Mouse (Mus musculus) intestine, embryonic 14.5 days (tissue): ENCODE data around the gene Zbtb20. TPM values are rescaled to one million over a fixed set of nuclear protein-coding genes. Genes with fewer than 3 reads are reported as not detected.

Experiments
- ATAC-seq: fragments of 200-750 bp; cut with Nextera tagmentation; replicated peaks from 2 replicates; pipeline ENCODE4 v1.8.0; 2017; ENCODE audit warnings: low read depth, moderate number of reproducible peaks, moderate TSS enrichment, moderate library complexity; ENCODE audit not compliant: low FRiP score, low TSS enrichment
- DNase-seq: peaks from one replicate; pipeline ENCODE4 v3.0.0-alpha.2; 2018; ENCODE audit warnings: low spot score
- H3K27ac ChIP-seq: fragments of 300-500 bp; sonication (generic); 2 replicates; pipeline ENCODE4 v1.5.1; 2014; ENCODE audit warnings: low read depth, mild to moderate bottlenecking, control low read depth
- H3K27me3 ChIP-seq: fragments of 300-500 bp; sonication (generic); replicated peaks from 2 replicates; pipeline ENCODE4 v1.6.1; 2014; ENCODE audit warnings: low read length, control low read depth; ENCODE audit not compliant: control insufficient read depth, insufficient read depth
- H3K36me3 ChIP-seq: fragments of 300-500 bp; sonication (generic); 2 replicates; pipeline ENCODE4 v1.6.1; 2014; ENCODE audit warnings: low read length, control low read depth; ENCODE audit not compliant: control insufficient read depth, insufficient read depth
- H3K4me1 ChIP-seq: fragments of 300-500 bp; sonication (generic); replicated peaks from 2 replicates; pipeline ENCODE4 v1.6.1; 2014; ENCODE audit warnings: low read length, control low read depth, mixed read lengths; ENCODE audit not compliant: control insufficient read depth, insufficient read depth
- H3K4me2 ChIP-seq: fragments of 300-500 bp; sonication (generic); 2 replicates; pipeline ENCODE4 v1.6.1; 2014; ENCODE audit warnings: low read length
- H3K4me3 ChIP-seq: fragments of 300-500 bp; sonication (generic); 2 replicates; pipeline ENCODE4 v1.5.1; 2014; ENCODE audit warnings: low read depth, low read length, control low read depth, mixed read lengths
- H3K9ac ChIP-seq: fragments of 300-500 bp; sonication (generic); 2 replicates; pipeline ENCODE4 v1.6.1; 2014; ENCODE audit warnings: mild to moderate bottlenecking, low read length
- H3K9me3 ChIP-seq: fragments of 300-500 bp; sonication (generic); 2 replicates; pipeline ENCODE4 v1.6.1; 2016; ENCODE audit warnings: low read length, control low read depth; ENCODE audit not compliant: control insufficient read depth
- WGBS: fragments of 180-500 bp; shearing (Covaris S2); extraction: QIAGEN DNeasy Blood & Tissue Kit; methylation state at CpG from one replicate; pipeline ENCODE4 v1.1.7; 2014; 5-methylcytosine and 5-hydroxymethylcytosine counted together
- polyA plus RNA-seq: library from polyadenylated mRNA; unstranded; fragments of >200 nt; fragmentation: Nextera tagmentation; extraction: Ambion mirVana; gene quantifications from 2 replicates; pipeline ENCODE4 v1.2.1, GENCODE M21; 2014

Zbtb20 gene
- polyA plus RNA-seq, 1 experiment from 2014 or later: 27.3 TPM

DNA sequence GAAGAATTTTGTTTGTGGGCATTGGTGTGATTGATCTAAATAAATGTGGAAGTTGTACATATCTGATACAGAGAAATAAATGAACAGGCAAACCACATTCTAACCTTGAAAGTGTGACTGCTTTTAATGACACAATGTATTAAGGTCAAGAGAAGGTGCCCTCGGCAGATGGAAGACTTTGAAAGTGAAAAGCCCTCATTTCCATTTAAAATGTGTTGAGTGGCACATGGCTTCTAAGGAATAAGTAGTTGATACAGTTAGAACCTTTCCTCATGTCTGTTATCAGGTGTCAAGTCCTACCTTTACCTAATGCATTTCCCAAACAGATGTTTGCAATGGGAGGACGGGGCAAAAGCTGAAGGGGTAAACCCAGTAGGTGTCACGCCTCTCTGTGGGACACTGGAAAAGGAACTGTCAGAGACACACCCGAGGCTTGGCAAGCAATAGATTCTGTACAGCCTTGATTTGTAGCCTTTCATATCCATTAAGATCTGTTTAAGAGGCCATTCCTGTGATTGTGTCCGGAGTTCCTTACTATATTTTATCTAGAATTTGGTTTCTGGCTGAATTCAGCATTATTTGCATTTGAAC, 510.0 kb downstream of the Zbtb20 start:
- H3K36me3 ChIP-seq: no peaks in the 10 kb centered on the region
- no peak for ATAC-seq
- no peaks in the 10 kb centered on the region for H3K9me3 ChIP-seq
- no peaks in the 10 kb centered on the region for H3K27me3 ChIP-seq
- H3K9ac ChIP-seq: no peak overlapping the region
- WGBS: 70% methylated on average over 5 of the region's 5 CpGs
- no peak overlapping the region for H3K4me3 ChIP-seq
- no peaks in the 10 kb centered on the region for H3K4me1 ChIP-seq
- H3K4me2 ChIP-seq: no peak overlapping the region
- no peak overlapping the region for H3K27ac ChIP-seq
- DNase-seq: peak; percentile 32

DNA sequence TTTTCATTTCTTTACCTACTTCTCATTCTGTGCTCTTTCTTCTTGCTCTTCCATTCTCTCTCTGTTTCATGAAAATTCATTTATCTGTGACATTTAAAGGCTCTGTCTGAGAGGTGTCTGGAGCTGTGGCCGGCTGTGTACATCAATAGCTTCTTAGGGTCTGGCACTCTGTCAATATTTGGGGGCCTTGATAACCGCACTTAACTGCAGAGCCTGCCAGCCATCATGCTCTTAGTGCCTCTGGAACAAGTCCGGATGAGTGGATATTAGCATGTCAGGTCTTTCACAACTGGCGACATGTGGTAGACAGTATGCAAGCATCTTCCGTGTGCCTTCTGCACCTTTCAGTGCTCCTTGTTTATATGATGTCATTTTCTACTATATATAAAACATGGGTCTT, 510.7 kb downstream of the Zbtb20 start:
- peak; percentile 7 for DNase-seq
- Histone ChIP-seq H3K36me3 (no peaks in the 10 kb centered on the region), H3K9me3 (no peaks in the 10 kb centered on the region), H3K27me3 (no peaks in the 10 kb centered on the region), H3K4me1 (no peaks in the 10 kb centered on the region), H3K27ac (no peak overlapping the region), H3K9ac (no peak overlapping the region), H3K4me3 (no peak overlapping the region), H3K4me2 (no peak overlapping the region)
- WGBS: 42% methylated on average over 5 of the region's 5 CpGs
- no peak for ATAC-seq

DNA sequence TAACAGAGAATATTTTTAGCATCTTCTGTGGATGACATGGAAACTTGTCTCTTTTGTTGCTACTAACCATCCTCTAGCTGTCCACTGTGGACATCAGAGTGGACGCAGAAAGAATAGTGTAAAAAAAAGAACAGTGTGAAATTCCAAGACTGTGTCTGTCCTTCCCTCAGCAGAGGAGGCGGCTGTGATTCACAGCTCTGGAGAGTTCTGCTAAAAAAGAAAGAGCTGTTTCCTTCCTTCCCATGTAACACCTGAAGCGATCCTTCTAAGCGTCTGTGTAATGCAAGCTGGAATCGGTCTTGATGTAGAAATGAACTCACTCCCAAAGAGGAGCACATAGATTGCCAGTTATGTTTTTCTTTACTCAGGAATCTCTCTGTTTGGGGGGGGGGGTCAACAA, 512.7 kb downstream of the Zbtb20 start:
- Histone ChIP-seq H3K9me3 (no peaks in the 10 kb centered on the region), H3K4me1 (no peaks in the 10 kb centered on the region), H3K9ac (no peak overlapping the region), H3K27me3 (no peaks in the 10 kb centered on the region), H3K27ac (no peak overlapping the region), H3K4me2 (no peak overlapping the region), H3K4me3 (no peak overlapping the region), H3K36me3 (no peaks in the 10 kb centered on the region)
- no peak for DNase-seq
- no peak for ATAC-seq
- 90% methylated on average over 5 of the region's 5 CpGs for WGBS

DNA sequence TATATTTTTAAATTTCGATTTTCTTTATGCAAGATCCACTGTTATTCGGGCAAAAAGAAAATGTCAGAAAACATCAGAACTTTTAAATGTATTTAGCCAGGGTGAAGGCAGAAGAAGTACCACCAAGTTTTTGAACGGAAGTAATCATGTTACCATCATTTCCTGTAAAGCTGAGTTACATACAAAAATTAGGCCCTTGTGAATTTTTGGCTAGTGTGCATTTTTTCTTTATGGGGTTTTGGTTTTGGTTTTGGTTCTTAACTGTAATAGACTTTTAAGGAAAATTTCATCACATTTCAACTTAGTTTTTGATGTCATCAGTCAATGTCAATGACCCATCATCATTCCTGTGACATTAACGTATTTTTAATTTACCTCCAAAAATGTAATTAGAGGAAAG, 514.7 kb downstream of the Zbtb20 start:
- WGBS: 95% methylated on average over 4 of the region's 4 CpGs

DNA sequence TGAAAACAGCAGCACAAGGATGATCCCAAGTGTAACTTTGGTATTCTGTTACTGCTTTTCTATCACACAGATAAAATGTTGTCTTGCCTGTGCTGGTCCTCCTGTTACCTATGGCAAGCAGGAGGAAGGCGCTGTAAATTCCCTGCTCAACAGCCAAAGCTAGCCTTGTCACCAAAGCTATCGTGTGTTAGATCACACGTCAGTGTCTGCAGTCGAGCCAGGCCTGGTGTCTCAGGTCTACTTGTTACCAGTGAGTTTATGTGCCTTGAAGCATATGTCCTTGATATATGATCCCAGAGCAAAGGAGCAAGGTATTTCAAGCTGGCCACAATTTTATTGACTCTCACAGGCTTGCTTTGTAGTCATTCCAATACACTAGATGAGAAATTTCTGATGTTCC, 517.7 kb downstream of the Zbtb20 start:
- H3K4me2 ChIP-seq: no peak overlapping the region
- no peak overlapping the region for H3K27ac ChIP-seq
- WGBS: 72% methylated on average over 4 of the region's 4 CpGs
- H3K9ac ChIP-seq: no peak overlapping the region
- no peak for DNase-seq
- H3K27me3 ChIP-seq: no peaks in the 10 kb centered on the region
- no peaks in the 10 kb centered on the region for H3K36me3 ChIP-seq
- no peak for ATAC-seq
- no peaks in the 10 kb centered on the region for H3K4me1 ChIP-seq
- no peak overlapping the region for H3K4me3 ChIP-seq
- no peaks in the 10 kb centered on the region for H3K9me3 ChIP-seq

More for the DNA sequence above, 514.7 kb downstream of the Zbtb20 start:
- Histone ChIP-seq H3K4me3 (no peak overlapping the region), H3K27ac (no peak overlapping the region), H3K27me3 (no peaks in the 10 kb centered on the region), H3K4me2 (no peak overlapping the region), H3K36me3 (no peaks in the 10 kb centered on the region), H3K9ac (no peak overlapping the region), H3K9me3 (no peaks in the 10 kb centered on the region), H3K4me1 (no peaks in the 10 kb centered on the region)
- ATAC-seq (no peak), DNase-seq (no peak)

DNA sequence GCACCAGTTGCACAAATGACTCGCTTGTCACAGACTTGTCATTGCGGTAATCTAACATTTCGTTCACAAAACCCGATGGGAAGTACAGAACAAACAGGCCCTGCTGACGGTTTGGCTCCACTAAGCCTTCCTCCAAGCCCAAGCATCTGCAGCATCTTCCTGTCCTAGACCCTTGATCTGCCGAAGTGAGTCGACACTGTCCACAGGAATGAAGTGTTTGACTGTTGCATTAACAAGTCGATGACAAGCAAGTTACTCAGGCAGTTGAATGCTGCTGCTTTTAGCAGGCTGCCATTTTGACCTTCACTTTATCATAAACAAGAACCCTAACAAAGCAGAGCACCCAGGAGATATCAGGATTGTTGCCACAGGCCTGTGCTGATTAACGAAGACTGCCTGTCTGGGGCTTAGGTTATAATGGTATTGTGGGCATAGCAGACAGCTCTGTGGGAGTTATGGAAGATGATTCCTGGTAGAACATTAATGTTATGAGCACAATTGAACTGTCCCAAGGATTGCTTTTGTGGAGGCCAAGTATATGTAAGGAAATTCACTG, 518.4 kb downstream of the Zbtb20 start:
- Histone ChIP-seq H3K27ac (no peak overlapping the region), H3K4me1 (no peaks in the 10 kb centered on the region), H3K4me3 (no peak overlapping the region), H3K4me2 (no peak overlapping the region), H3K9ac (no peak overlapping the region), H3K27me3 (no peaks in the 10 kb centered on the region), H3K36me3 (no peaks in the 10 kb centered on the region), H3K9me3 (no peaks in the 10 kb centered on the region)
- ATAC-seq (no peak), DNase-seq (no peak)
- 66% methylated on average over 9 of the region's 9 CpGs for WGBS

DNA sequence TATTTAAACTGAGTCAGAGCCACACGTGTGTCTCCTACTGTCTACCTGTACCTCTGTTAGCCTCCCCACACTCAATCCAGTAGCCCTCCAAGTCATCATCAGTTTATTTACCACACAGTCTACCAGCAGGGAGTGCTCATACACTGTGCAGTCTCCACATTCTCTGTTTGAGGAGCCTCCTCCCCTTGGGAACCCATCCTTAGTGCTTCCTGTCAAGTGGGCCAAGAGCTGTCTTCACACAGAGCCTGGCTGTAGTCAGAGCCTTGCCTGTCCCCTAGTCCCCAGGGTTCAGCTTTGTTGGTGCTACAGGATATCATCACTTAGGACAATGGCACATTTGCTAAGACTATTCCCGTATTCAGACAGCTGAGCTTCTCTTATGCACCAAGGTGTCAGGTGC, 519.1 kb downstream of the Zbtb20 start:
- DNase-seq (no peak), ATAC-seq (no peak)
- no peaks in the 10 kb centered on the region for H3K4me1 ChIP-seq
- WGBS: 87% methylated on average over 2 of the region's 2 CpGs
- no peak overlapping the region for H3K4me3 ChIP-seq
- H3K9ac ChIP-seq: no peak overlapping the region
- no peaks in the 10 kb centered on the region for H3K36me3 ChIP-seq
- no peak overlapping the region for H3K4me2 ChIP-seq
- no peaks in the 10 kb centered on the region for H3K9me3 ChIP-seq
- H3K27ac ChIP-seq: no peak overlapping the region
- no peaks in the 10 kb centered on the region for H3K27me3 ChIP-seq

DNA sequence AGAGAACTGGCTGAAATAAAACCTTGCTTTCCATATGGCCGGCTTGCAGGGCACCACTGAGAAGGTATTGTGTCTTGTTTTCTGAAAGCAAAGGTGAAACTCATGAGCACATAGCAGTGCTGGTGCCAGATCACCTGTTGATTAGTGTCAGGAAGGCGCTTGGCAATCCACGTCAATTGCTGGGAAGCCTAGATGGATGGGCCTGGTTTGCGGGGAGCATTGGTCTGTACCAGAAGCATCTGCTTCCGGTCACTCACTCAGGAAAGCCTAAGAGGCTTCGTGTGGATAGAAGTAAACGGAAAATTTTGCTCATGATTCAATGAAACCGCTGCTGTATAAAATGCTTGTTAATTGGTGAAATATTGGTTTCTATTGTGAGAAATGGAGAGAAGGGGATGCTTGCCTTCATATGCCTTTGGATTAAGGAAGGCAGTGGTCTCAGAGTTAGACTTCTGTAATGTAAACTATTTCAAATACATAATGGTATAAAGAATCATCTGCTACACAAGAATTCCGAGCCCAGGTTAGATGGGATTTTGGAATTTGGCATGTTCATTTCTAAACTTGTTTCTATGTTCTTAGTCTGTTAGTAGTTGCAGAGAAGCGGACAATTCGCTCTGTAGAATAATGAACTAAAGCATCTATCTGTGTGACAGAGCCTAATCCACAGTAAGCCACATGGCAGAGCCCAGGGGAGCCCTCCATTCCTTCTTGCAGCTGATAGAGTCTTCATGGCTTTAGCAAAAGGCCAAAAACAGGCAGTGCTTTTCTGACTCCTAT, 521.4 kb downstream of the Zbtb20 start:
- Histone ChIP-seq H3K4me1 (no peaks in the 10 kb centered on the region), H3K36me3 (no peaks in the 10 kb centered on the region), H3K27ac (no peak overlapping the region), H3K4me2 (no peak overlapping the region), H3K27me3 (no peaks in the 10 kb centered on the region), H3K9me3 (no peaks in the 10 kb centered on the region), H3K4me3 (no peak overlapping the region), H3K9ac (no peak overlapping the region)
- WGBS: 83% methylated on average over 11 of the region's 11 CpGs
- ATAC-seq (no peak), DNase-seq (no peak)
